9 mouse cellular contexts compared by ENCODE assay signal in genomic region chr5:22746533-22747021, GRCm38 (mm10). TPM values are rescaled to one million over a fixed set of nuclear protein-coding genes. Genes with fewer than 3 reads are reported as not detected.
A peak's percentile ranks its signal among the peaks of the same experiment; 100 is the strongest.
DNase-seq lines count a peak whose midpoint lies in the region; ATAC-seq and TF ChIP-seq lines count a peak whose summit lies in the region.
"Had no signal": no experiment of that assay in that cellular context is flagged by ENCODE, and none has a peak within 500 bp of the region (broad histone marks: within the 10 kb centered on the region; RNA-seq: fewer than 3 reads in every experiment).

No protein-coding gene starts in this region.

- H3K4me2 ChIP-seq in heart, embryonic 14.5 days (ENCODE audit: low read length) = peak overlapping the region; percentile 84
- 0 out of 2 replicates have a peak overlapping the region, but pooled peaks have one; percentile 51 for H3K4me2 ChIP-seq in CH12.LX (ENCODE audit: insufficient read depth, low read depth, poor library complexity, severe bottlenecking)

- TF ChIP-seq CTCF in CH12.LX (conservative IDR thresholded peaks at IDR 0.05 in 1 of 2, IDR thresholded peaks at IDR 0.05 in 1 of 2; ENCODE audit: low read depth in 2 of 2, low read length in 2 of 2) = no peak
- TF ChIP-seq CTCF in olfactory bulb, adult 2 months (IDR thresholded peaks at IDR 0.05; ENCODE audit: insufficient read depth, low read depth, low read length) = no peak

- H3K36me3 ChIP-seq in heart, embryonic 14.5 days (ENCODE audit: control insufficient read depth, insufficient read depth, low read length) = no peaks in the 10 kb centered on the region
- H3K36me3 ChIP-seq in CH12.LX (replicated peaks in 1 of 2; ENCODE audit: control insufficient read depth in 1 of 2, insufficient read depth in 1 of 2, low read length in 1 of 2) = no peaks in the 10 kb centered on the region
- no peaks in the 10 kb centered on the region for H3K36me3 ChIP-seq in limb, embryonic 10.5 days
- H3K36me3 ChIP-seq: G1E had no signal

- H3K4me1 ChIP-seq in heart, embryonic 14.5 days (ENCODE audit: control insufficient read depth in 2 of 2, insufficient read depth in 2 of 2, low read length in 2 of 2) = peaks cover 0 to 5% of the 10 kb centered on the region in 2 experiments; a peak in 2 of 4 replicates
- peaks cover 3 to 4% of the 10 kb centered on the region in 2 experiments; a peak in 2 of 4 replicates for H3K4me1 ChIP-seq in CH12.LX (ENCODE audit: control insufficient read depth in 1 of 2, insufficient read depth in 2 of 2)
- H3K4me1 ChIP-seq in limb, embryonic 10.5 days = peaks cover 19% of the 10 kb centered on the region
- peaks cover 9% of the 10 kb centered on the region for H3K4me1 ChIP-seq in olfactory bulb, adult 2 months (ENCODE audit: control insufficient read depth, insufficient read depth, low read length)

- H3K27me3 ChIP-seq in heart, embryonic 14.5 days (ENCODE audit: control insufficient read depth, insufficient read depth, low read length) = peaks cover 53% of the 10 kb centered on the region
- H3K27me3 ChIP-seq in CH12.LX (replicated peaks) = no peaks in the 10 kb centered on the region
- peaks cover 50% of the 10 kb centered on the region for H3K27me3 ChIP-seq in limb, embryonic 10.5 days (ENCODE audit: low read depth, poor library complexity, severe bottlenecking)

- DNase-seq in heart, adult 9 months (ENCODE audit: low spot score in 2 of 2) = no peak
- no peak for DNase-seq in CH12.LX (ENCODE audit: extremely low read depth)
- DNase-seq in embryo, embryonic 9.5 days (ENCODE audit: extremely low spot score) = peak; percentile 32
- DNase-seq in limb, embryonic 10.5 days (ENCODE audit: low spot score) = peak; percentile 41
- DNase-seq in urinary bladder, postnatal 14 days (ENCODE audit: low spot score) = no peak

- peak overlapping the region; percentile 45 to 49 for H3K4me3 ChIP-seq in heart, embryonic 14.5 days (ENCODE audit: control insufficient read depth in 1 of 2, insufficient read depth in 1 of 2, low read depth in 1 of 2, low read length in 2 of 2)
- no peak overlapping the region for H3K4me3 ChIP-seq in CH12.LX (replicated peaks in 1 of 3; ENCODE audit: low read depth in 2 of 3, low read length in 2 of 3, poor library complexity in 1 of 3)
- H3K4me3 ChIP-seq in limb, embryonic 10.5 days = peak overlapping the region; percentile 67
- peak overlapping the region; percentile 74 for H3K4me3 ChIP-seq in olfactory bulb, adult 2 months (ENCODE audit: insufficient read depth, low read depth, low read length)

- TF ChIP-seq RAD21 in CH12.LX (IDR thresholded peaks at IDR 0.05; ENCODE audit: low read depth, low read length) = no peak

- dilution Hi-C loops in CH12.LX (cut with MboI; ENCODE audit: extremely low pct_ligation_motif_present, extremely low pct_unique_long_range_greater_than_20kb, low sequenced_read_pairs) = no loop called here

- no peak for TF ChIP-seq POLR2A in CH12.LX (IDR thresholded peaks at IDR 0.05; ENCODE audit: low read depth, low read length)
- TF ChIP-seq POLR2A in olfactory bulb, adult 2 months (IDR thresholded peaks at IDR 0.05; ENCODE audit: insufficient read depth, low read depth, low read length) = no peak; the same call in 1 of the 2 replicates

- no peak for TF ChIP-seq EP300 in CH12.LX (IDR thresholded peaks at IDR 0.05; ENCODE audit: low read length)

- no peaks in the 10 kb centered on the region for H3K9me3 ChIP-seq in heart, embryonic 14.5 days (ENCODE audit: control insufficient read depth, low read length)
- H3K9me3 ChIP-seq in CH12.LX (replicated peaks; ENCODE audit: low read length) = no peaks in the 10 kb centered on the region
- no peaks in the 10 kb centered on the region for H3K9me3 ChIP-seq in limb, embryonic 10.5 days (replicated peaks)
- H3K9me3 ChIP-seq: G1E had no signal

- ATAC-seq in heart, embryonic 14.5 days (ENCODE audit: insufficient number of reproducible peaks, insufficient read depth, low FRiP score, low read depth) = no peak
- ATAC-seq in erythroid progenitor cell, adult 5-6 weeks (replicated peaks; ENCODE audit: low FRiP score, poor library complexity, severe bottlenecking) = no peak

- no peak overlapping the region for H3K27ac ChIP-seq in heart, embryonic 14.5 days (replicated peaks in 1 of 2; ENCODE audit: control insufficient read depth in 1 of 2, insufficient read depth in 1 of 2, low read depth in 2 of 2, low read length in 2 of 2)
- H3K27ac ChIP-seq in CH12.LX (ENCODE audit: insufficient read depth, low read depth) = no peak overlapping the region
- no peak overlapping the region for H3K27ac ChIP-seq in limb, embryonic 10.5 days
- peak overlapping the region; percentile 27 for H3K27ac ChIP-seq in olfactory bulb, adult 2 months (ENCODE audit: insufficient read depth, low read depth, low read length)

- in situ Hi-C loops in CH12.LX (cut with MboI; ENCODE audit: low pct_ligation_motif_present, low pct_unique_long_range_greater_than_20kb, low sequenced_read_pairs) = loop anchor here (25.0 kb wide), 1 partner anchor 466 kb away; no protein-coding TSS in a partner anchor

- 1% methylated on average over 20 of the region's 20 CpGs for WGBS in heart, embryonic 14.5 days
- under 1% methylated on average over 20 of the region's 20 CpGs for WGBS in limb, embryonic 10.5 days
- WGBS in olfactory bulb, adult 2 months = under 1% methylated on average over 20 of the region's 20 CpGs

- H3K79me2 ChIP-seq in CH12.LX (replicated peaks; ENCODE audit: control insufficient read depth, extremely low read depth, insufficient read depth, poor library complexity, severe bottlenecking) = no peaks in the 10 kb centered on the region

- 0 out of 2 replicates have a peak overlapping the region, but pooled peaks have one; percentile 46 for H3K9ac ChIP-seq in heart, embryonic 14.5 days (ENCODE audit: low read length)
- no peak overlapping the region for H3K9ac ChIP-seq in CH12.LX (ENCODE audit: insufficient read depth, low read depth)

TF ChIP-seq in CH12.LX, 34 proteins besides CTCF, POLR2A, EP300 and RAD21:
- TF ChIP-seq HCFC1 (IDR thresholded peaks at IDR 0.05; ENCODE audit: low read depth, low read length) (no peak), MEF2A (IDR thresholded peaks at IDR 0.05; ENCODE audit: borderline replicate concordance, low read depth, low read length) (no peak), ZKSCAN1 (IDR thresholded peaks at IDR 0.05; ENCODE audit: borderline replicate concordance, low read depth, low read length) (no peak), NELFE (IDR thresholded peaks at IDR 0.05; ENCODE audit: low read depth, low read length) (no peak), SMC3 (IDR thresholded peaks at IDR 0.05; ENCODE audit: low read depth, low read length) (no peak), USF2 (conservative IDR thresholded peaks at IDR 0.05; ENCODE audit: low read depth, low read length) (no peak), BHLHE40 (IDR thresholded peaks at IDR 0.05; ENCODE audit: low read depth, low read length) (no peak), KAT2A (IDR thresholded peaks at IDR 0.05; ENCODE audit: insufficient replicate concordance, low read length) (no peak), SIN3A (IDR thresholded peaks at IDR 0.05; ENCODE audit: low read length) (no peak), ZC3H11A (IDR thresholded peaks at IDR 0.05; ENCODE audit: low read depth, low read length) (no peak), JUND (conservative IDR thresholded peaks at IDR 0.05; ENCODE audit: low read depth, low read length) (no peak), UBTF (IDR thresholded peaks at IDR 0.05; ENCODE audit: low read depth, low read length) (no peak), ETS1 (conservative IDR thresholded peaks at IDR 0.05; ENCODE audit: low read depth, low read length) (no peak), MXI1 (IDR thresholded peaks at IDR 0.05; ENCODE audit: low read depth, low read length) (no peak)

RNA-seq across cellular contexts. Expression of gene Lhfpl3, which starts 0.7 kb away (rescaled TPM):
- polyA plus RNA-seq in heart, embryonic 14.5 days (2014; fragmentation: Nextera tagmentation; extraction: Ambion mirVana) = 0.12 and 0.16 TPM in 2 replicates
- total RNA-seq in CH12.LX (2012; rRNA removed) = 0.08 and 0.13 TPM in 2 replicates
- 0.11 TPM in 1 of 2 replicates, not detected in the other for total RNA-seq in CH12.LX (2014; rRNA removed)
- polyA plus RNA-seq in CH12.LX (2012; ENCODE audit: insufficient read length, low read depth) = not detected in 2 replicates
- polyA plus RNA-seq in limb, embryonic 10.5 days (2016; fragmentation: Nextera tagmentation; extraction: Ambion mirVana) = 0.18 and 0.44 TPM in 2 replicates
- not detected in 2 replicates for polyA plus RNA-seq in olfactory bulb, adult 2 months (2012; ENCODE audit: insufficient read depth, insufficient read length, low replicate concordance, missing spikeins)
- not detected in 2 replicates for total RNA-seq in erythroid progenitor cell, adult 5-6 weeks (2015; ENCODE audit: low replicate concordance)
- not detected in 2 replicates for total RNA-seq in erythroid progenitor cell, adult 5-6 weeks (2017; ENCODE audit: low replicate concordance)
- polyA plus RNA-seq: G1E had no signal

Comparison
In these comparisons a context has a peak if more than half of its experiments do, and no peak if none do; other contexts are left out.
1. H3K4me3 ChIP-seq: peak in heart, embryonic 14.5 days (2 of 2), limb, embryonic 10.5 days (single experiment) and olfactory bulb, adult 2 months (single experiment); none in CH12.LX (0 of 3).
2. DNase-seq: peak in embryo, embryonic 9.5 days (single experiment) and limb, embryonic 10.5 days (single experiment); none in heart, adult 9 months (0 of 2), CH12.LX (single experiment) and urinary bladder, postnatal 14 days (single experiment).